Comparison of ENCODE assay signal across 10 mouse cellular contexts in genomic region chr12:92246790-92247451, GRCm38 (mm10).
DNase-seq lines count a peak whose midpoint lies in the region; ATAC-seq and TF ChIP-seq lines count a peak whose summit lies in the region.
"Had no signal": no experiment of that assay in that cellular context is flagged by ENCODE, and none has a peak within 500 bp of the region (broad histone marks: within the 10 kb centered on the region; RNA-seq: fewer than 3 reads in every experiment).

No protein-coding gene starts in this region.

- no peaks in the 10 kb centered on the region for H3K9me3 ChIP-seq in heart, embryonic 12.5 days (replicated peaks)
- H3K9me3 ChIP-seq in forebrain, embryonic 14.5 days (replicated peaks; ENCODE audit: control insufficient read depth, low read length) = no peaks in the 10 kb centered on the region
- no peaks in the 10 kb centered on the region for H3K9me3 ChIP-seq in midbrain, embryonic 12.5 days

- TF ChIP-seq POLR2A in thymus, adult 2 months (IDR thresholded peaks at IDR 0.05; ENCODE audit: control insufficient read depth, extremely low read depth, insufficient read depth, low read length, poor library complexity) = no peak

- 42% methylated on average over 6 of the region's 6 CpGs for WGBS in heart, embryonic 12.5 days
- WGBS in forebrain, embryonic 14.5 days = 4% methylated on average over 6 of the region's 6 CpGs
- WGBS in midbrain, embryonic 12.5 days = 25% methylated on average over 6 of the region's 6 CpGs
- WGBS in thymus, adult 2 months = 73% methylated on average over 6 of the region's 6 CpGs

- H3K4me2 ChIP-seq in heart, embryonic 12.5 days = no peak overlapping the region
- no peak overlapping the region for H3K4me2 ChIP-seq in forebrain, embryonic 14.5 days (ENCODE audit: low read length)
- H3K4me2 ChIP-seq in midbrain, embryonic 12.5 days (replicated peaks) = no peak overlapping the region

- no peaks in the 10 kb centered on the region for H3K27me3 ChIP-seq in heart, embryonic 12.5 days (replicated peaks)
- H3K27me3 ChIP-seq in forebrain, embryonic 14.5 days (replicated peaks; ENCODE audit: control insufficient read depth, insufficient read depth, low read length) = no peaks in the 10 kb centered on the region
- no peaks in the 10 kb centered on the region for H3K27me3 ChIP-seq in midbrain, embryonic 12.5 days
- no peaks in the 10 kb centered on the region for H3K27me3 ChIP-seq in thymus, adult 2 months (ENCODE audit: control insufficient read depth, insufficient read depth, low read length)

- no peaks in the 10 kb centered on the region for H3K36me3 ChIP-seq in heart, embryonic 12.5 days
- H3K36me3 ChIP-seq in forebrain, embryonic 14.5 days (ENCODE audit: control insufficient read depth, insufficient read depth, low read length) = no peaks in the 10 kb centered on the region
- no peaks in the 10 kb centered on the region for H3K36me3 ChIP-seq in midbrain, embryonic 12.5 days
- H3K36me3 ChIP-seq in thymus, adult 2 months (ENCODE audit: control insufficient read depth, insufficient read depth, low read length) = no peaks in the 10 kb centered on the region

- ATAC-seq in heart, embryonic 12.5 days (ENCODE audit: insufficient number of reproducible peaks, low FRiP score) = peak; percentile 61; the same call in 1 of the 2 replicates
- peak; percentile 93 for ATAC-seq in forebrain, embryonic 14.5 days
- ATAC-seq in midbrain, embryonic 12.5 days (ENCODE audit: low FRiP score, low read depth) = peak; percentile 91

- TF ChIP-seq CTCF in thymus, adult 2 months (IDR thresholded peaks at IDR 0.05; ENCODE audit: borderline replicate concordance, control insufficient read depth, extremely low read depth, insufficient read depth, low read length, poor library complexity) = no peak

- no peaks in the 10 kb centered on the region for H3K4me1 ChIP-seq in heart, embryonic 12.5 days (replicated peaks)
- peaks cover 3% of the 10 kb centered on the region; the same call in 1 of the 2 replicates for H3K4me1 ChIP-seq in forebrain, embryonic 14.5 days (ENCODE audit: control insufficient read depth, insufficient read depth, low read length)
- H3K4me1 ChIP-seq in midbrain, embryonic 12.5 days = peaks cover 8% of the 10 kb centered on the region
- no peaks in the 10 kb centered on the region for H3K4me1 ChIP-seq in thymus, adult 2 months (replicated peaks; ENCODE audit: control insufficient read depth, insufficient read depth, low read length)

- no peak for DNase-seq in heart, adult 11 months
- DNase-seq in 416B (ENCODE audit: low read depth) = peak; percentile 8
- peak; percentile 80 for DNase-seq in forebrain, embryonic 14.5 days (ENCODE audit: low spot score)
- DNase-seq in cerebellum, adult 9-11 months = no peak
- DNase-seq in thymus, adult 2 months = no peak
- DNase-seq in spleen, postnatal 14 days (ENCODE audit: low spot score in 2 of 2) = no peak

- no peak overlapping the region for H3K9ac ChIP-seq in heart, embryonic 12.5 days
- no peak overlapping the region for H3K9ac ChIP-seq in forebrain, embryonic 14.5 days (ENCODE audit: low read length)
- H3K9ac ChIP-seq in midbrain, embryonic 12.5 days (replicated peaks) = no peak overlapping the region

- no peak overlapping the region for H3K4me3 ChIP-seq in heart, embryonic 12.5 days
- H3K4me3 ChIP-seq in forebrain, embryonic 14.5 days (ENCODE audit: low read depth, low read length) = no peak overlapping the region
- no peak overlapping the region for H3K4me3 ChIP-seq in midbrain, embryonic 12.5 days
- no peak overlapping the region for H3K4me3 ChIP-seq in thymus, adult 2 months (ENCODE audit: control insufficient read depth, insufficient read depth, low read length)
- H3K4me3 ChIP-seq: erythroblast, embryonic 14.5 days; myocyte had no signal

- no peak overlapping the region for H3K27ac ChIP-seq in heart, embryonic 12.5 days (ENCODE audit: poor library complexity, severe bottlenecking)
- 0 out of 2 replicates have a peak overlapping the region, but pooled peaks have one; percentile 30 for H3K27ac ChIP-seq in forebrain, embryonic 14.5 days (ENCODE audit: low read depth, low read length)
- peak overlapping the region; percentile 21; the same call in 1 of the 2 replicates for H3K27ac ChIP-seq in midbrain, embryonic 12.5 days (replicated peaks)
- no peak overlapping the region for H3K27ac ChIP-seq in thymus, adult 2 months (ENCODE audit: control insufficient read depth, insufficient read depth, low read length)

Comparison
In these comparisons a context has a peak if more than half of its experiments do, and no peak if none do; other contexts are left out.
1. H3K27ac ChIP-seq: peak in forebrain, embryonic 14.5 days (single experiment) and midbrain, embryonic 12.5 days (single experiment); none in heart, embryonic 12.5 days (single experiment) and thymus, adult 2 months (single experiment).
2. DNase-seq: peak in 416B (single experiment) and forebrain, embryonic 14.5 days (single experiment); none in heart, adult 11 months (single experiment), cerebellum, adult 9-11 months (single experiment), thymus, adult 2 months (single experiment) and spleen, postnatal 14 days (0 of 2).
3. Peak in every context shown above with its lines, with median percentiles within 50 percentile points of each other: ATAC-seq.